Mouse (Mus musculus): Measurements from ENCODE around the gene Clnk. TPM values are rescaled to one million over a fixed set of nuclear protein-coding genes. Genes with fewer than 3 reads are reported as not detected.
"Not testable (repeated sequence)": the region's sequence is repeated elsewhere in the genome, so short reads cannot be mapped to it uniquely, and the experiment has no call there.

Clnk gene
- polyA plus RNA-seq (2014; fragmentation: Nextera tagmentation; extraction: Ambion mirVana) = 0.20 TPM in 1 of 2 replicates, not detected in the other

- DNase-seq (ENCODE audit: low spot score) (no peak), ATAC-seq (replicated peaks; ENCODE audit: insufficient number of reproducible peaks, low FRiP score, low TSS enrichment, low read depth) (no peak)
- Histone ChIP-seq H3K36me3 (replicated peaks; ENCODE audit: control insufficient read depth, insufficient read depth, low read depth, low read length) (no peaks in the 10 kb centered on the region), H3K4me1 (ENCODE audit: control insufficient read depth, insufficient read depth, low read length) (no peaks in the 10 kb centered on the region), H3K27me3 (ENCODE audit: control insufficient read depth, insufficient read depth, low read length) (no peaks in the 10 kb centered on the region), H3K9ac (replicated peaks; ENCODE audit: low read length) (no peak within 1 kb of the TSS), H3K9me3 (replicated peaks; ENCODE audit: control insufficient read depth, low read length) (no peaks in the 10 kb centered on the region), H3K4me3 (ENCODE audit: low read depth, low read length) (no peak within 1 kb of the TSS), H3K27ac (replicated peaks; ENCODE audit: low read depth, low read length) (no peak within 1 kb of the TSS), H3K4me2 (ENCODE audit: low read depth, low read length) (no peak within 1 kb of the TSS)
- 84% methylated on average over 11 of the region's 11 CpGs for WGBS
These were observed at the start of gene Clnk for GRCm38 (mm10) chr5:38876622-38877021. Clnk (minus strand) TSS chr5:38876812.

GRCm38 (mm10) chr5:38905271-38905670 lies 28.7 kb upstream of the Clnk start:
- Histone ChIP-seq H3K27ac (replicated peaks; ENCODE audit: low read depth, low read length) (no peak overlapping the region), H3K4me2 (ENCODE audit: low read depth, low read length) (no peak overlapping the region), H3K4me1 (ENCODE audit: control insufficient read depth, insufficient read depth, low read length) (no peaks in the 10 kb centered on the region), H3K27me3 (ENCODE audit: control insufficient read depth, insufficient read depth, low read length) (no peaks in the 10 kb centered on the region), H3K36me3 (replicated peaks; ENCODE audit: control insufficient read depth, insufficient read depth, low read depth, low read length) (no peaks in the 10 kb centered on the region), H3K9me3 (replicated peaks; ENCODE audit: control insufficient read depth, low read length) (no peaks in the 10 kb centered on the region), H3K4me3 (ENCODE audit: low read depth, low read length) (no peak overlapping the region), H3K9ac (replicated peaks; ENCODE audit: low read length) (no peak overlapping the region)
- ATAC-seq (replicated peaks; ENCODE audit: insufficient number of reproducible peaks, low FRiP score, low TSS enrichment, low read depth) (no peak), DNase-seq (ENCODE audit: low spot score) (no peak)
- WGBS = 51% methylated on average over 3 of the region's 3 CpGs

- ATAC-seq (replicated peaks; ENCODE audit: insufficient number of reproducible peaks, low FRiP score, low TSS enrichment, low read depth) = no peak
- no peak for DNase-seq (ENCODE audit: low spot score)
- Histone ChIP-seq H3K4me3 (ENCODE audit: low read depth, low read length) (no peak overlapping the region), H3K27me3 (ENCODE audit: control insufficient read depth, insufficient read depth, low read length) (no peaks in the 10 kb centered on the region), H3K4me1 (ENCODE audit: control insufficient read depth, insufficient read depth, low read length) (no peaks in the 10 kb centered on the region), H3K4me2 (ENCODE audit: low read depth, low read length) (no peak overlapping the region), H3K9me3 (replicated peaks; ENCODE audit: control insufficient read depth, low read length) (no peaks in the 10 kb centered on the region), H3K9ac (replicated peaks; ENCODE audit: low read length) (no peak overlapping the region), H3K27ac (replicated peaks; ENCODE audit: low read depth, low read length) (no peak overlapping the region), H3K36me3 (replicated peaks; ENCODE audit: control insufficient read depth, insufficient read depth, low read depth, low read length) (no peaks in the 10 kb centered on the region)
- WGBS = 87% methylated on average over 3 of the region's 3 CpGs
These were observed 28.0 kb upstream of the Clnk start for GRCm38 (mm10) chr5:38904528-38905044.

GRCm38 (mm10) chr5:38902889-38903288 lies 26.3 kb upstream of the Clnk start:
- Histone ChIP-seq H3K27me3 (ENCODE audit: control insufficient read depth, insufficient read depth, low read length) (no peaks in the 10 kb centered on the region), H3K36me3 (replicated peaks; ENCODE audit: control insufficient read depth, insufficient read depth, low read depth, low read length) (no peaks in the 10 kb centered on the region)

GRCm38 (mm10) chr5:38899051-38899450 lies 22.4 kb upstream of the Clnk start:
- ATAC-seq (replicated peaks; ENCODE audit: insufficient number of reproducible peaks, low FRiP score, low TSS enrichment, low read depth) (no peak), DNase-seq (ENCODE audit: low spot score) (no peak)
- 76% methylated on average over 2 of the region's 2 CpGs for WGBS
- no peak overlapping the region for H3K4me2 ChIP-seq (ENCODE audit: low read depth, low read length)
- no peaks in the 10 kb centered on the region for H3K27me3 ChIP-seq (ENCODE audit: control insufficient read depth, insufficient read depth, low read length)
- no peaks in the 10 kb centered on the region for H3K36me3 ChIP-seq (replicated peaks; ENCODE audit: control insufficient read depth, insufficient read depth, low read depth, low read length)
- H3K4me1 ChIP-seq (ENCODE audit: control insufficient read depth, insufficient read depth, low read length) = no peaks in the 10 kb centered on the region
- no peak overlapping the region for H3K9ac ChIP-seq (replicated peaks; ENCODE audit: low read length)
- no peaks in the 10 kb centered on the region for H3K9me3 ChIP-seq (replicated peaks; ENCODE audit: control insufficient read depth, low read length)
- H3K4me3 ChIP-seq (ENCODE audit: low read depth, low read length) = no peak overlapping the region
- H3K27ac ChIP-seq (replicated peaks; ENCODE audit: low read depth, low read length) = no peak overlapping the region

More at GRCm38 (mm10) chr5:38902889-38903288, 26.3 kb upstream of the Clnk start:
- no peak for DNase-seq (ENCODE audit: low spot score)
- H3K4me2 ChIP-seq (ENCODE audit: low read depth, low read length) = no peak overlapping the region
- no peak overlapping the region for H3K4me3 ChIP-seq (ENCODE audit: low read depth, low read length)
- H3K27ac ChIP-seq (replicated peaks; ENCODE audit: low read depth, low read length) = no peak overlapping the region
- 90% methylated on average over 3 of the region's 3 CpGs for WGBS
- no peaks in the 10 kb centered on the region for H3K4me1 ChIP-seq (ENCODE audit: control insufficient read depth, insufficient read depth, low read length)
- H3K9me3 ChIP-seq (replicated peaks; ENCODE audit: control insufficient read depth, low read length) = no peaks in the 10 kb centered on the region
- H3K9ac ChIP-seq (replicated peaks; ENCODE audit: low read length) = no peak overlapping the region
- ATAC-seq (replicated peaks; ENCODE audit: insufficient number of reproducible peaks, low FRiP score, low TSS enrichment, low read depth) = no peak

GRCm38 (mm10) chr5:38888646-38889045 lies 12.0 kb upstream of the Clnk start:
- no peak overlapping the region for H3K4me3 ChIP-seq (ENCODE audit: low read depth, low read length)
- no peaks in the 10 kb centered on the region for H3K27me3 ChIP-seq (ENCODE audit: control insufficient read depth, insufficient read depth, low read length)
- H3K9me3 ChIP-seq (replicated peaks; ENCODE audit: control insufficient read depth, low read length) = no peaks in the 10 kb centered on the region
- no peaks in the 10 kb centered on the region for H3K4me1 ChIP-seq (ENCODE audit: control insufficient read depth, insufficient read depth, low read length)
- no peak for ATAC-seq (replicated peaks; ENCODE audit: insufficient number of reproducible peaks, low FRiP score, low TSS enrichment, low read depth)
- H3K4me2 ChIP-seq (ENCODE audit: low read depth, low read length) = no peak overlapping the region
- no peak overlapping the region for H3K9ac ChIP-seq (replicated peaks; ENCODE audit: low read length)
- H3K36me3 ChIP-seq (replicated peaks; ENCODE audit: control insufficient read depth, insufficient read depth, low read depth, low read length) = no peaks in the 10 kb centered on the region
- 89% methylated on average over 1 of the region's 1 CpGs for WGBS
- no peak overlapping the region for H3K27ac ChIP-seq (replicated peaks; ENCODE audit: low read depth, low read length)
- DNase-seq (ENCODE audit: low spot score) = no peak

- no peak overlapping the region for H3K4me2 ChIP-seq (ENCODE audit: low read depth, low read length)
- no peaks in the 10 kb centered on the region for H3K4me1 ChIP-seq (ENCODE audit: control insufficient read depth, insufficient read depth, low read length)
- 74% methylated on average over 2 of the region's 2 CpGs for WGBS
- no peaks in the 10 kb centered on the region for H3K27me3 ChIP-seq (ENCODE audit: control insufficient read depth, insufficient read depth, low read length)
- no peak for DNase-seq (ENCODE audit: low spot score)
- no peak overlapping the region for H3K4me3 ChIP-seq (ENCODE audit: low read depth, low read length)
- H3K36me3 ChIP-seq (replicated peaks; ENCODE audit: control insufficient read depth, insufficient read depth, low read depth, low read length) = no peaks in the 10 kb centered on the region
- ATAC-seq (replicated peaks; ENCODE audit: insufficient number of reproducible peaks, low FRiP score, low TSS enrichment, low read depth) = no peak
- H3K9ac ChIP-seq (replicated peaks; ENCODE audit: low read length) = no peak overlapping the region
- no peaks in the 10 kb centered on the region for H3K9me3 ChIP-seq (replicated peaks; ENCODE audit: control insufficient read depth, low read length)
- H3K27ac ChIP-seq (replicated peaks; ENCODE audit: low read depth, low read length) = no peak overlapping the region
These were observed 10.1 kb upstream of the Clnk start for GRCm38 (mm10) chr5:38886623-38887275.

GRCm38 (mm10) chr5:38882635-38883034 lies 6.0 kb upstream of the Clnk start:
- not testable (repeated sequence) for H3K27me3 ChIP-seq (ENCODE audit: control insufficient read depth, insufficient read depth, low read length); H3K4me2 ChIP-seq (ENCODE audit: low read depth, low read length); H3K36me3 ChIP-seq (replicated peaks; ENCODE audit: control insufficient read depth, insufficient read depth, low read depth, low read length); DNase-seq (ENCODE audit: low spot score); H3K4me3 ChIP-seq (ENCODE audit: low read depth, low read length); H3K27ac ChIP-seq (replicated peaks; ENCODE audit: low read depth, low read length); H3K9ac ChIP-seq (replicated peaks; ENCODE audit: low read length); H3K9me3 ChIP-seq (replicated peaks; ENCODE audit: control insufficient read depth, low read length); ATAC-seq (replicated peaks; ENCODE audit: insufficient number of reproducible peaks, low FRiP score, low TSS enrichment, low read depth); H3K4me1 ChIP-seq (ENCODE audit: control insufficient read depth, insufficient read depth, low read length)
- WGBS = 95% methylated on average over 1 of the region's 1 CpGs
